8 mouse cellular contexts compared by ENCODE assay signal in genomic region chr17:35245731-35246623, GRCm38 (mm10). TPM values are rescaled to one million over a fixed set of nuclear protein-coding genes. Genes with fewer than 3 reads are reported as not detected.
DNase-seq lines count a peak whose midpoint lies in the region; ATAC-seq lines count a peak whose summit lies in the region.

No protein-coding gene starts in this region.

- H3K4me3 ChIP-seq in kidney, embryonic 15.5 days (replicated peaks) = peak overlapping the region; percentile 71
- H3K4me3 ChIP-seq in hindbrain, embryonic 12.5 days = 0 out of 2 replicates have a peak overlapping the region, but pooled peaks have one; percentile 75
- H3K4me3 ChIP-seq in midbrain, embryonic 14.5 days (replicated peaks; ENCODE audit: low read depth, low read length) = peak overlapping the region; percentile 16; the same call in 1 of the 2 replicates

- H3K36me3 ChIP-seq in kidney, embryonic 15.5 days = peaks cover 79% of the 10 kb centered on the region
- peaks cover 77% of the 10 kb centered on the region for H3K36me3 ChIP-seq in hindbrain, embryonic 12.5 days
- peaks cover 81% of the 10 kb centered on the region for H3K36me3 ChIP-seq in midbrain, embryonic 14.5 days (ENCODE audit: control insufficient read depth, insufficient read depth, low read length)

- H3K4me2 ChIP-seq in kidney, embryonic 15.5 days = peak overlapping the region; percentile 86
- peak overlapping the region; percentile 92 for H3K4me2 ChIP-seq in hindbrain, embryonic 12.5 days (replicated peaks)
- peak overlapping the region; percentile 95 for H3K4me2 ChIP-seq in midbrain, embryonic 14.5 days (ENCODE audit: low read length)

- H3K9me3 ChIP-seq in kidney, embryonic 15.5 days (replicated peaks) = no peaks in the 10 kb centered on the region
- no peaks in the 10 kb centered on the region for H3K9me3 ChIP-seq in hindbrain, embryonic 12.5 days (replicated peaks)
- no peaks in the 10 kb centered on the region for H3K9me3 ChIP-seq in midbrain, embryonic 14.5 days (ENCODE audit: control insufficient read depth, low read length)

- WGBS in kidney, embryonic 15.5 days = 74% methylated on average over 15 of the region's 15 CpGs
- WGBS in hindbrain, embryonic 12.5 days = 87% methylated on average over 15 of the region's 15 CpGs
- 80% methylated on average over 15 of the region's 15 CpGs for WGBS in midbrain, embryonic 14.5 days

- ATAC-seq in kidney, embryonic 15.5 days (replicated peaks; ENCODE audit: low FRiP score) = no peak
- no peak for ATAC-seq in hindbrain, embryonic 12.5 days (ENCODE audit: low FRiP score)
- no peak for ATAC-seq in midbrain, embryonic 14.5 days (ENCODE audit: low FRiP score, low TSS enrichment)

- peaks cover 61% of the 10 kb centered on the region for H3K4me1 ChIP-seq in kidney, embryonic 15.5 days
- H3K4me1 ChIP-seq in hindbrain, embryonic 12.5 days = peaks cover 36% of the 10 kb centered on the region
- peaks cover 27% of the 10 kb centered on the region for H3K4me1 ChIP-seq in midbrain, embryonic 14.5 days (ENCODE audit: control insufficient read depth, insufficient read depth, low read length)

- no peaks in the 10 kb centered on the region for H3K27me3 ChIP-seq in kidney, embryonic 15.5 days
- H3K27me3 ChIP-seq in hindbrain, embryonic 12.5 days = no peaks in the 10 kb centered on the region
- no peaks in the 10 kb centered on the region for H3K27me3 ChIP-seq in midbrain, embryonic 14.5 days (ENCODE audit: control insufficient read depth, insufficient read depth, low read length)

- no peak for DNase-seq in kidney, postnatal 14 days
- DNase-seq in R1 (ENCODE audit: low read depth, low spot score) = peak; percentile 59
- peak; percentile 61 for DNase-seq in midbrain, embryonic 14.5 days
- DNase-seq in left cerebral cortex, adult 11 months (ENCODE audit: low spot score) = no peak
- no peak for DNase-seq in adrenal gland, adult 18-20 months (ENCODE audit: low spot score in 2 of 2)
- DNase-seq in right cerebral cortex, postnatal 14 days = no peak

- no peak overlapping the region for H3K27ac ChIP-seq in kidney, embryonic 15.5 days
- H3K27ac ChIP-seq in hindbrain, embryonic 12.5 days = no peak overlapping the region; the same call in 1 of the 2 replicates
- H3K27ac ChIP-seq in midbrain, embryonic 14.5 days (replicated peaks; ENCODE audit: low read depth, low read length) = no peak overlapping the region

- 0 out of 2 replicates have a peak overlapping the region, but pooled peaks have one; percentile 91 for H3K9ac ChIP-seq in kidney, embryonic 15.5 days
- 0 out of 2 replicates have a peak overlapping the region, but pooled peaks have one; percentile 37 for H3K9ac ChIP-seq in hindbrain, embryonic 12.5 days
- H3K9ac ChIP-seq in midbrain, embryonic 14.5 days (replicated peaks; ENCODE audit: low read length) = no peak overlapping the region

RNA-seq across cellular contexts. Expression of gene Ddx39b, which starts 4.4 kb away (rescaled TPM):
- 531 and 538 TPM in 2 replicates for polyA plus RNA-seq in kidney, embryonic 15.5 days (2015; fragmentation: Nextera tagmentation; extraction: Ambion mirVana)
- 480 and 488 TPM in 2 replicates for polyA plus RNA-seq in hindbrain, embryonic 12.5 days (2016; fragmentation: Nextera tagmentation; extraction: Ambion mirVana)
- 386 and 390 TPM in 2 replicates for polyA plus RNA-seq in midbrain, embryonic 14.5 days (2014; fragmentation: Nextera tagmentation; extraction: Ambion mirVana)
- total RNA-seq in adrenal gland, adult 18-20 months (2021) = 100 to 1,000 TPM; 195 to 213 TPM

RNA-seq across cellular contexts. Expression of gene Nfkbil1, which starts 10.4 kb away (rescaled TPM):
- polyA plus RNA-seq in kidney, embryonic 15.5 days (2015; fragmentation: Nextera tagmentation; extraction: Ambion mirVana) = 11.3 and 12.4 TPM in 2 replicates
- 12.1 and 12.2 TPM in 2 replicates for polyA plus RNA-seq in hindbrain, embryonic 12.5 days (2016; fragmentation: Nextera tagmentation; extraction: Ambion mirVana)
- 3.8 and 7.3 TPM in 2 replicates for polyA plus RNA-seq in midbrain, embryonic 14.5 days (2014; fragmentation: Nextera tagmentation; extraction: Ambion mirVana)
- 10 to 100 TPM; 12.4 to 15.3 TPM for total RNA-seq in adrenal gland, adult 18-20 months (2021)

RNA-seq across cellular contexts. Expression of gene Atp6v1g2, which starts 12.5 kb away (rescaled TPM):
- 6.2 and 6.4 TPM in 2 replicates for polyA plus RNA-seq in kidney, embryonic 15.5 days (2015; fragmentation: Nextera tagmentation; extraction: Ambion mirVana)
- 21.1 and 23.0 TPM in 2 replicates for polyA plus RNA-seq in hindbrain, embryonic 12.5 days (2016; fragmentation: Nextera tagmentation; extraction: Ambion mirVana)
- 78.1 and 99.0 TPM in 2 replicates for polyA plus RNA-seq in midbrain, embryonic 14.5 days (2014; fragmentation: Nextera tagmentation; extraction: Ambion mirVana)
- 1 to 10 TPM; 4.7 to 5.3 TPM for total RNA-seq in adrenal gland, adult 18-20 months (2021)

RNA-seq across cellular contexts. Expression of gene H2-D1, which starts 16.6 kb away (rescaled TPM):
- 64.5 and 66.1 TPM in 2 replicates for polyA plus RNA-seq in kidney, embryonic 15.5 days (2015; fragmentation: Nextera tagmentation; extraction: Ambion mirVana)
- polyA plus RNA-seq in hindbrain, embryonic 12.5 days (2016; fragmentation: Nextera tagmentation; extraction: Ambion mirVana) = 38.6 and 46.0 TPM in 2 replicates
- 68.5 and 74.3 TPM in 2 replicates for polyA plus RNA-seq in midbrain, embryonic 14.5 days (2014; fragmentation: Nextera tagmentation; extraction: Ambion mirVana)
- 100 to 1,000 TPM; 219 to 653 TPM for total RNA-seq in adrenal gland, adult 18-20 months (2021)

RNA-seq across cellular contexts. Expression of gene Gm16181, which starts 25.3 kb away (rescaled TPM):
- polyA plus RNA-seq in kidney, embryonic 15.5 days (2015; fragmentation: Nextera tagmentation; extraction: Ambion mirVana) = 0.65 and 0.69 TPM in 2 replicates
- 0.62 TPM in 1 of 2 replicates, not detected in the other for polyA plus RNA-seq in hindbrain, embryonic 12.5 days (2016; fragmentation: Nextera tagmentation; extraction: Ambion mirVana)
- polyA plus RNA-seq in midbrain, embryonic 14.5 days (2014; fragmentation: Nextera tagmentation; extraction: Ambion mirVana) = not detected in 2 replicates
- not detected for total RNA-seq in adrenal gland, adult 18-20 months (2021)

Comparison
In these comparisons a context has a peak if more than half of its experiments do, and no peak if none do; other contexts are left out.
1. H3K4me3 ChIP-seq: peak in every context shown above with its lines; median percentile 75 in hindbrain, embryonic 12.5 days; 71 in kidney, embryonic 15.5 days; 16 in midbrain, embryonic 14.5 days.
2. DNase-seq: peak in R1 (single experiment) and midbrain, embryonic 14.5 days (single experiment); none in kidney, postnatal 14 days (single experiment), left cerebral cortex, adult 11 months (single experiment), adrenal gland, adult 18-20 months (0 of 2) and right cerebral cortex, postnatal 14 days (single experiment).
3. Peak in every context shown above with its lines, with median percentiles within 50 percentile points of each other: H3K4me2 ChIP-seq.